Mouse (Mus musculus): ENCODE results near the gene Prkd3.

Gene Prkd3

DNA sequence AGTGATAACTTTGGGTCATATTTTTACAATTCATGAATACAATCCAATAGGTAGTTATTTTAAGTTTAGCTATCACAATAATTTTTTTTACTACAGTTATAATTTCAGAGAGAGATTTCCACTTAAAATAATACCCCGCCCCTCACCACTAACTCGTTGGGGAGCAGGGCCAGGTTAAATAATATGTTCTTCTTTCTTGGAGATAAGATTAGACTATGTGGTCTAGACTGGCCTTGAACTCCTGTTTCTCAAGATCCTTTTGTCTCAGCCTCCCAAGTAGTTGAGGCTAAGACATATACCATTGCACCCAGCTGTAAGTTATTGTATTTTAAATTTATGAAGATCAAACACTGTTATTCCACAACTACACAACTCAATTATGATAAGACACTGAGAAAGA lies 7.0 kb downstream of the Prkd3 start:
- no peak for DNase-seq (ENCODE audit: inconsistent ontology term)

DNA sequence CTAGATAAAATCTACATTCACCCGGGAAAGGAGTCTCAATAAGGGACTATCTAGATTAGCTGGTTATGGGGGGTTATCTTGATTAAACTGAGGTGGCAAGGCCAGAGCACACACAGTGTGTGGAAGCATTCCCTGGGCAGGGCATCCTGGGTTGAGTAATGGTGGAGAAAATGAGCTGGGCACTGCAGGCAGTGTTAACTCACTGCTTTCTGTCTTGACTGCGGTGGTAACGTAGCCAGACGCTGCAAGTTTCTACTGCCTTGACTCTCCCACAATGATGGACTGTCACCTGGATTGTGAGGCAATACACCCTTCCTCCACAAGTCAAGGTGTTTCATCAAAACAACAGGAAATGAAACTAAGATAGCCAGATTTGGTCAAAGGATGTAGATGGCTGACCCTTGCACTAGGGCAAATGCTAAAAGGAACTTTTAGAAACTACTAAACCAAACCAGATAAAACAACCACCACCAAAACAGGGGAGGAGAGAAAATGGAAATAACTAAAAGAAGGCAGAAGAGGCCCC lies 20.8 kb downstream of the Prkd3 start:
- no peak for DNase-seq (ENCODE audit: inconsistent ontology term)

DNA sequence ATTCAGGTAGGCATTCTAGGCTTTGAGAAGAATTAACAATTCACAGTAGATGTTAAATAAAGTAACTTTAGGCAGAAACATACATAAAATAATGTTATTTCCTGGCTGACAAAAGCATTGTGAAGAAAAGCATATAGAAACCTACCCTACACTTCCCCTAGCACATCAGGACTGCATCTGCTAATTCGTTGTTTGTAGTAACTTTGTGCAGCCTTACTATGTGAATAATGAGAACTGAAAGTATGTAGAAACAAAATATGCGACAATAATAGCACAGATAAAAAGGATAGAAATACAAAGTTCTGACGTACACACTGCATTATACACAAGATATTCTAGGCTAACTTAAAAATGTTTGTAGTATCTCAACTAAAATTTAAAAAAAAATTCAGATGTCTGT lies 21.4 kb downstream of the Prkd3 start:
- DNase-seq (ENCODE audit: inconsistent ontology term) = no peak

DNA sequence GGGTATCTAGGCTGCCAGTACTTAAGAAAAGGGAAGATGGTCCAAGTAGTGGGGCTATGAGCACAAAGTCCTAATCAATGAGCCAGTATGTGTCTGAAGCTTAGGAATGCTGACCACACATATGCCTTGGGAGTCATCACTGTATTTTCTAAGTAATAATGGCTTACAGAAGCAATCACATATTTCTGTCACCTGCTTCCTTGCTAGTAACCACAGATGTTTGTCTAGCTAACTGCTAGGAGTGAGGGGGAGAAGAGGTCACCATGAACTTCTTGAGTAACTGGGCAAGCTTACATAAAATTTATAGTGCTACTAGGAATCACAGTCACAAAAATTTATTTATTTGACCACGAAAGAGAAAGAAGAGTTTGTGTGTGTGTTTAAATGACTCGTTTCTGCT lies 22.5 kb downstream of the Prkd3 start:
- peak; percentile 56 for DNase-seq (ENCODE audit: inconsistent ontology term)

DNA sequence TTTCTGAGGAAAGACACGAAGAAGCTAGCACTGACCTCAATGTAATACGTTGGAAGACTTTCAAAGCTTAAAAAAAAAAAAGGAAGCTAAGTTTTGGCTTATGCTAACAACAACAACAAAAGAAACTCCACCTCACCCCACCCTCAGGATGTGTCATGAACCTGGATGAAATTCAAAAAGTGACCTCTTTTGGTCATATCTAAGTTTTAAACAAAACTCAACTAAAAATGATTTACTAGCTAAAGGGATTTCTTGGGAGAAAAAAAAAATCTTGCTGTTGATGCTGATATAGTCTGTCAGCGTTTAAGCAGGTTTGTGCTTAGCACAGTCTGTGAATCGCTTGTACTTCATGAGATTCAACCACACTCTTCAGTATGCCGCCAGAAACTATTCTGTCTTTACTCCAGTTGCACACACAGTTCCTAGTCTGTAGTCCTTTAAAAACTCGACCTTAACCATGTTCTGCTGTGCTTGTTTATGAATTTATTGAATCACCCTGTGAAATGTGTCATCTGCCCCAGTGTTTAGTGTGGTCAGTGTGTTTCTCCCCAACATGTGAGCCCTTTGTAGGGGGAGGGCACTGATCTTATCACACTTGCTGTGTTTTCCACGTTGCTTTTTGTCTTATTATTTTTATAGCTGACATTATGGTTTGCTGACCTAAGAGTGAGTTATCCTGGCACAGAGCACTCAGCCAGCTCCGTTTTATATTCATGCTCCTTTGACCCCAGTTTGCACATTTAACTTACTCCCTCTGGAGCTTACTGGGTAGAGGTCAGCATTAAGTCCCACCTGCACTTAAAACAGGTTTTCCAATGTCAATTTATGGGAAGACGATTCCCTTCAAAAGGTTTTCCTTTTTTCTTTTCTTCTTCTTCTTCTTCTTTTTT lies 25.4 kb downstream of the Prkd3 start:
- DNase-seq (ENCODE audit: inconsistent ontology term) = no peak

DNA sequence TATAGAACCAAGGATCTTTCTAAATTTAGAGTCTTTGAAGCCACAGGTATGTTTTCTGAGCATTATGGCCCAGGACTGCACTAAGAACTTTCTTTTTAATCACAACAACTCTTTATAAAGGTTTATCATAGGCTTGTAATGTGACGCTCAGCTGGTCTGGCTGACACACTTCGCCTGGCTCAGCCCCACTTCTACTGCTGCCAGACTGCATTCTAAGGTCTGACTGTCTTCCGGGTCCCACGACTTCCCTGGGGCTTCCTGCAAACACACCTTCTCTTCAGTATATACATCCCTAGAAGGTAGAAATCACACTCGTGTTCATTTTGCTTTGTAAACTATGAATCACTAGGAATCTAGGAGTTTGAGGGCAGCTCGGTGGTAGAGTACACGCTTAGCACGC lies 26.2 kb downstream of the Prkd3 start:
- DNase-seq (ENCODE audit: inconsistent ontology term) = no peak

DNA sequence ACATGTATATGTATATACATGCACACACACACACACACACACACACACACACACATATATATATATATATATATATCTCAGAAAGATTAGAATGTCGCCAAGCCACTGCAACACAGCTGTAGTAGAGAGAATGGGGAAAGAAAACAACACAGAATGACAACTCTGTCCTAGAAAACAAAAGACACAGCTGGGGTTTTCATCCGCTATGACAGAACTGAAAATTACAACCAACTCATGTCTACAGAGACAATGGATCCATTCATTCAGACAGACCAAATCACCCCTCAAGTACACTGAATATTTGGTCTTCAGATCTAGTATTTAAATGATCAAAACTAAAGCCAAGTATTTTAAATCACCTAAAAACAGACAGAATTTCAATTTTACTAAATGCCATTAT lies 26.9 kb downstream of the Prkd3 start:
- DNase-seq (ENCODE audit: inconsistent ontology term) = peak; percentile 60

DNA sequence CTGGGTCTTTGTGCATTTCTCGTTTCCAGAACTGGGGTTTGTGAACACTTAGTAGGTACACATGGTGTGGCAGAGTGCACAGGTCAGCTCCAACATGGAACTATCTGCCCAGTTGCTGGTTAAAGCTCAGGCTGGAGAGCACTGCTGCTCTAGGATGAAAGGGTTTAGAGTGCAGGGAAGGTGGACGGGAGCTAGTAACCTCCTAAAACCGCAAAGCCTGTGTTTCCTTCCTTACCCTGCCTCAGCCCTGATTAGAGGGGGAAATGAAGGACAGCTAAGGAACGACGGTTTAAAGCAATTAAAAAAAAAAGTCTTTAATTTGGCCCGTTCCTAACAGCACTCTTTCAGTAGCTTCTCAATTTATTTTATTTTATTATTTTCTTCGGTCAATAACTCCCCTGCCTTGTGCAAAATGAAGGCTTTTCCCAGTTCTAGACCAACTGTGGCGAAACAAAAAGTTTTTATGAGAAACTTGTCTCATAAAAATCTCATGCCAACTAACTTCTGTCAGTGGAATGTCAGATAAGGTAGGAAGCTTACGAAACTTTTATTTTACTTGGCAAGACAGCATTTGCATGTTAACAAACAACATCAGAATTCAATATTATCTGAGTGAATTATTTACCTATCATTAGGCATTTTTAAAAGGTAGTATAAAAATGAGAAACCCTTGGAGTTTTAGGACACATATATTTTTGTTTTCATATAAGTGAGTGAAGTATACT lies 28.2 kb downstream of the Prkd3 start:
- DNase-seq (ENCODE audit: inconsistent ontology term) = no peak

DNA sequence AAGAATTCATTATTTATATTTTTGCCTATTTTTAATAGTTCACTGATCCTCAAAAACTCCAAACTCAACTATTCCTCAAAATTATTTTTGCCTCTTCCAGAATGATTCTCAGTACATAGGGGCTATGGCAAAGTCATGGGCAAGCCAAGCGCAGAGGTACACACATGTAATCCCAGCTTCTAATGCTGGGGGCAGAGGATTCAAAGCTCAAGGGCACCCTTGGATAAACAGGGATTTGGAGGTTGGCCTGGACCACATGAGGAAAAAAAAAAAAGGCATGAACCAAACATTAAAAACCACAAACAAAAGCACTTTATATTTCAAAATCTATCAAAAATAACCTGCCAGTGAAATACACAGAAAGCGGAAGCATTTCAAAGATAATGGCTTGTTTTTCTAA lies 29.1 kb downstream of the Prkd3 start:
- DNase-seq (ENCODE audit: inconsistent ontology term) = no peak

DNA sequence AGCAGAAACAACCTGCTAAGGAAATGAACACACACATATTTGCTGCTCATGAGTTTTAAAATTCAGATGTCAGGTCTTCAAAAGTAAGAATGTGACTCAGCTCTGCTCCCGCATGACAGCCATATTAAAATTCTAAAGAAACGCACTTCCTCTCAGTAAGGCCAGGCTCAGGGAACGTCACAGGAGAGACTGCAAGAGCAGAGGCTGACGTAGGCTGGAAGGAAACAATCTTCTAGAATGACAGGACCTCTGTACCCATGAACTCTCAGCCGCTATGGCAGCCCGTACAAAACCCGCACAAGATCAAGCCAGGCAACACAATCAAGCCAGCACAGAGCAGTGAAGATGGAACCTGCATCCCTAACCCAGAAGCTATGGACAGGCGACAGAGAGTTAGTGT lies 31.6 kb downstream of the Prkd3 start:
- no peak for DNase-seq (ENCODE audit: inconsistent ontology term)

DNA sequence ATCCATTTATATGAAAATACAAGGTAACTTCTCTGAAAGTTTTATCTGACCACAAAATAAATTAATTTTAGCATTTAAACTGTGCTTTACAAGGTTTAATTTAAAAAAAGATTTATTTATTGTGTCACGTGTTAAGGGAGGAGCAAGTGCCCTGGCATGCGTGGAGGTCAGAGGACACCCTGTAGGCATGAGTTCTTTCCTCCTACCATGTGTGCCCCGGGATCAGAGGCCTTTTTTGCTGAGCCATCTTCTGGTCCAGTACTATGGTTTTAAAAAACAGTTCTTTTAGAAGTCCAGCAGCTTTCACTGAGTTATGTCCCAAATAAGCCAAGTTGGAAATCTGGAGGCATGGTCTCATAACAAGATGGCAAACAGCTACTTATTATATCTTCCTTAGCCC lies 36.9 kb downstream of the Prkd3 start:
- no peak for DNase-seq (ENCODE audit: inconsistent ontology term)

DNA sequence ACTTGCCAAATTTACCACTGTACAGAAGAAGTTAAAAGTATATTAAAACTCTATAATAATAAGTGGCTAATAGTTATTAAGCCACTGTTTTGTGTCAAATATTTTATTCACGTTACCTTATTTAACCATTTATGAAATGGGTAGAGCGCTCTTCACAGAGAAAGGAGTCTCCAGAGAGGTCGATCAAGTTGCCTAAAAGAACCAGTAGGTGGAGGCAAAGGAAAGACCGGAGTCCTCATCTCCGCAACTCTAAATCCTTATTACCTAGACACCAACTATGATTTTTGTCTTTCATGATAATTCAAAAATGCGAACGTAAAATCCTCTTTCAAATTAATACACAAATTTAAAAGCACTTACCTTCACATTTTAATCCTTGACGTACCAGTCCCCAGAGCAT lies 37.5 kb downstream of the Prkd3 start:
- no peak for DNase-seq (ENCODE audit: inconsistent ontology term)

DNA sequence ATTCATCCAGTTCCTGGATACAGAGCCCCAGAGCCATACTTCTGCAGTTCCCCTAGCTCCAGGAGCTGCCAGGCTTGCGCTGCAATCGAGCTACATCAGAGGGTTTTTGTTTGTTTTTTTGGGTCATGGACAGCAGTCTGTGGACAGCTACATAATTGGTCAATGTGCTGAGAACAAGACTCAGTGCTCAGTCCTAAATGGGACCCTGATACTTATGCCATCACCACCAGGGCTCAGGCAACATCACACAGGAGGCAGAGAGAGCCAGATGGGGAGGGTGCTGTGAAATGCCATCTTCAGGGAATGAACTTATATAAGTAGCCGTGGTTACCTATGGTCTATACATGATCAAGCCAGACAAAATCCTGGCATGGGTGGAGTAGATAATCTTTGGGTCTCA lies 52.1 kb downstream of the Prkd3 start:
- no peak for DNase-seq (ENCODE audit: inconsistent ontology term)

DNA sequence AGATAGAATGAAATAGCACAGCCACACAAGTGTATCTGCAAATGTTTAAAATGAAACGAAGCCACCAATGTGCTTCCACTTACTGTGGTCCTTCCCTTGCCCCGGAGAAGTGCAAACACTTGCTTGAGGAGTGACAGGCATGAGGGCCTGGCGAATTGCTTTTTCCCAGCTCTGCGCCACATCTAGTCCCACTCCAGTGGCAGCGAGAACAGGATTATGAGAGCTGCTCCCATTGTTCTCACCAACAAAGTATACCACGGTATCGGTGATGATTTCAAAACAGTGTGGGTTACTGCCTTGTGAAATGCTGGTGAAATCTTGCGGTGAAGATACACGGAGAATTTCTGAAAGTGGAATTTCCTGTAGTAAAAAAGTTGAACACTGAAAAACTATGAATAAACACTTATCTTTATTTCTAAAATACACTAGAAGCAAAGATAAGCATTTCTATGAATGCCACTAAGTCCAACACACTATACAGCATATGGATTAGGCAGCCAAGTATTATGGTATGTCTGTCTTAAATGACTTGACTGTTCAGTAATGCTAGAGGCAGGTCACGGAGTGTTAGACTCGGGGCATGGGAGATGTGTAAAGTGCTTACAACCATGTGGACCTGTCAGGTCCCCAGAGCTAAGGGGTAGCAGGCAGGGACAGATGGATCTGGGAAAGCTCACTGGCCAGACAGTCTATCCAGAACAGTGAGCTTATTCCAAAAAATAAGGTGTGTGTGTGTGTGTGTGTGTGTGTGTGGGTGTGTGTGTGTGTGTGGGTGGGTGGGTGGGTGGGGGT lies 54.3 kb downstream of the Prkd3 start:
- DNase-seq (ENCODE audit: inconsistent ontology term) = no peak

DNA sequence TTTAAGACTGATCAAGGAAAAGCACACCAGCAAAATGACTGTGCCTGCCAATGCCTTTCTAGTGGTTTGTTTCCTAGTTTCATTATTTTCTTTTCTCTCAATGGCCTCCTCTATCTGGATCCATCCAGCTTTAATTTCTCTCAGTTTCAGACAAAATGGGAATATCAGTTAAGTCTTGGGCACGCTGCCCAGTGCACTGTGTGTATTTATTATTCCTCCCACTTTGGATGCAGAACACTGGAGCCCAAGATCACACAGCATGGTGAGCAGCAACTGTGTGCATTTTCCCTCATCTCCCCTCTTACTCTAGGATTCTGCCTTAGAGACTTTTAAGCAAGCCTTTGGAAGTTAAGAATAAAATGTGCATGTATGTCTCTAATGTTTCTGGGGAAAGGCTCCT lies 56.2 kb downstream of the Prkd3 start:
- no peak for DNase-seq (ENCODE audit: inconsistent ontology term)

DNA sequence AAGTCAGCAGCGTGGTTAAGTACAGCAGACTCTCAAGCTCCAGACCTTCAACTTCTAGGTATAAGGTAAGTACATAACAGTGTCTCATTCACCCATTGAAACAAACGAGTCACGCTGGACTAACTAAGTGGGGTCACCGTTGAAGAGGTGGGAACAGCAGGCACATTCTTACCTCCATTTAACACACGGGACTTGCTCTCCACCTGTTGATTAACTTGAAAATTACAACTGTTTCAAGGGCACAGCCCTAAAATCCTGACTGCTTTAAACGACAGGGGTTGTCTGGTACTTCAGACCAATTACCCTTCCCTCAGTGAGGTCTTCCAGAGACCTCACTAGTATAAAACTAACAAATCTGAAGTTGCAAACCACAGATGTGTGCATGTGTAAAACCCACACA lies 61.1 kb downstream of the Prkd3 start:
- DNase-seq (ENCODE audit: inconsistent ontology term) = no peak

DNA sequence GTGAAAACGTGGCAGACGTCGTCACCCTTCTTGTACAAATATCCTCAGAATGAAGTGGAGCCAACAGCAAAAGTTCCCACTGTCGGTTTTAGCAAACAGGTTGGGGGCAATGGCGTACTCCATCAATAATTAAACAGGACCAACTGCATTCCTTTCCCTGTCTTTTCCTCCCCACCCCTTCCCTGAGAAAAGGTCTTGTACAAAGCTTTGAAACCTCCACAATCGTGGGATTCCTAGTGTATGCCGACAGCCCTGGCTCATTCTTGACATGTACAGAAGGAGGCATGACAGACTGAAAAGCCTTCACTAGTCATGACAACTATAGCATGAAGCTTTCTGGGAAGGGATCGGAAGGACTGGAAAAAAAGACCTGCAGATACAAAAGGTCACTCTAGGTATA lies 67.4 kb downstream of the Prkd3 start:
- no peak for DNase-seq (ENCODE audit: inconsistent ontology term)

DNA sequence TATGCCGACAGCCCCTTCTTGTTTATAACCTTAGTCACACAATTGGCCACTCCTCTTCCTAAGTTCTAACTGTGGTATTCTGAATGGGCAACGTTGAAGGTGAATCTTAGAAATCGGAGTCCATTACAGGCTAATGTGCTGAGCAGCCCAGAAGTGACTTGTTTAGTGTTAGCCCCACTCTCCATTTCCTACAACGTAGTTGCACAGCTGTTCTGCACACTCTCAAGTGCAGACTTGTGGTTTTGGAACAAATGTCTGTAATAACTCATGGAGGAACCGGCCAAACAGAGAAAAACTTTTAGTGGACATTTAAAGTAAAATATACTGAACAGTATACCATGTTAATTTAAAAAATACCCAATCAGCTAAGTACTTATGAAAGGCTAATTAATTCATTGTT lies 68.5 kb downstream of the Prkd3 start:
- no peak for DNase-seq (ENCODE audit: inconsistent ontology term)

DNA sequence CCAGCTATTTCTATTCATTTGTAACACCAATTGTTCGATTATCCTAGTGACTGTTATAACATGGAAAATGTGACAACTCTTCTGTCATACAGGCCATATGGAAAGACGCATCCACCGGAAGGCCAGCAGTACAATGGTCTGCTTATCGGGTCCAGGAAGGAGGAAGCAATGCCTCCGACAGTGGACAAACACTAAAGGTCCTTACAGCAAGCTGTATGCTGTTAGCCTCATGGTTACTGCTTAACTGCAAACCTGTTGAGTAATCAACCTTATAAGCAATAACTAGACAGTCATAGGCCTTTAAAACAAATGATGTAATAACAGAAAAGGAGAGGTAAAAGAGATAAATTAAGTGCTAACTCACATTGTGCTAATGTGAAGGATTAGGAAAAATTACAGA lies 69.4 kb downstream of the Prkd3 start:
- no peak for DNase-seq (ENCODE audit: inconsistent ontology term)

DNA sequence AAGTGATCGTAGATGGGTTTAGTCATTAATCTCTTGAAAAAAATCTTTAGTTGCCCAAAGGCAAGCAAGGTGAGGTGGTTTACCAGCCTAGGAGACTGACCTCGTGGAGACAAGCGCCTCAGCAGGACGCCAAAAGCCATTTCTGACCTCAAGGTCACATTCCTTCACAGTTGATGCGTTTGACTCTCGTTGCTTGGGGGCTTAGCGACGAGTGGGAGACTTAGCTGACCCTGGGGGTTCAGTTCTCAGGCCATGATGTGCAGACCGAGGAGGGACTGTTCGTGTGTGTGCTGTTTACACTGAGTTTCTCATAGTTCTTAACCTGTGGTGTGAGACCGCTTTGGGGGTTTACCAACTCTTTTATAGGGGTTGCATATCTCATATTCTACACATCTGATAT lies 78.0 kb downstream of the Prkd3 start:
- no peak for DNase-seq (ENCODE audit: inconsistent ontology term)

DNA sequence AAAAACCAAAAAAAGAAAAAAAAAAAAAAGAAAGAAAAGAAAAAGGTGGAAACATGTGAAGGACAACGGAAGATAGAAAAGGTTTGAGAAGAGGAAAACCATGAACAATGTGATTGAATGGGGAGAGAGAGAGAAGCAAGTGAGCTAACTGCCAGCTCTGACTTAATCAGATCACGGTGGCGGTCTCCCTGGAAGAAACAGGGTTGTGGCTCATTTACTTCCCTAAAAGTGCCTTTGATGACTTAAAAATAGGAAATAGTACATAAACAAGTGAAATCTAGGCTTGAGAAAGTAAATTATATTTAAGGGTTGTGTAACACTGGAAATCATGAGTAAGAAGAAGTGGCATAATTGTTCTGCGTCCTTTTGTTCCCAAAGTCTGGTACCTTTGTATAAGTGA lies 81.7 kb downstream of the Prkd3 start:
- no peak for DNase-seq (ENCODE audit: inconsistent ontology term)

DNA sequence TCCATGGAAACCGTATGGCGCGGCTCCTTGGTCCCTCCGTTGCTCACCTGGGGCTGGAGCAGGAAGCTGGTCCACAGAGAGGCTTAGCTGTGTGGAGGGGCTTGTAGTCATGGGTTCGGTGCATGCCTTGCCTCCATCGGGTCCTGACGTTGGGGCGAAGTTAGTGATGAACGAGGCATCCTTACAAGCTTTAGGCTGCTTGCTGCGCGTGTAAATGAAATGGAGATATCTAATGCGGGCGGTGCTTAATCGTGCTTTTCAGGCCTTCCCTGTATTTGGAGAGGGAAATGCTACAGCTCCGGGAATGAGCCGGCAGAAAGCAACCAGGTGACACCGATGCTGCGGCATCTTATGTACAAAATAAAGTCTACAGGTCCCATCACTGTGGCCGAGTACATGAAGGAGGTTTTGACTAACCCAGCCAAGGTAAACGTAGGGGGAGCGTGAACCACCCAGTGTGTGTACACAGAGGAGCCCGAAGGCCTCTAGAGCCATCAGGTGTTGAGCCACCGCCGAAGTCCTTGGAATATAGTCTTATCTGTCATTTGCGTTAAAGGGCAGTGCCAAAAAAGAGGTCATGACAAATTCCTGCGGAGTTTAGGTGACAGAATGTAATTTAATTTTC lies 83.3 kb downstream of the Prkd3 start:
- DNase-seq (ENCODE audit: inconsistent ontology term) = no peak
